Mouse (Mus musculus): Measurements from ENCODE around the gene Ncln. TPM values are rescaled to one million over a fixed set of nuclear protein-coding genes. Genes with fewer than 3 reads are reported as not detected.
A peak's percentile ranks its signal among the peaks of the same experiment; 100 is the strongest.

Gene Ncln
- total RNA-seq (2017), result 39.1 and 41.4 TPM in 2 replicates

DNA sequence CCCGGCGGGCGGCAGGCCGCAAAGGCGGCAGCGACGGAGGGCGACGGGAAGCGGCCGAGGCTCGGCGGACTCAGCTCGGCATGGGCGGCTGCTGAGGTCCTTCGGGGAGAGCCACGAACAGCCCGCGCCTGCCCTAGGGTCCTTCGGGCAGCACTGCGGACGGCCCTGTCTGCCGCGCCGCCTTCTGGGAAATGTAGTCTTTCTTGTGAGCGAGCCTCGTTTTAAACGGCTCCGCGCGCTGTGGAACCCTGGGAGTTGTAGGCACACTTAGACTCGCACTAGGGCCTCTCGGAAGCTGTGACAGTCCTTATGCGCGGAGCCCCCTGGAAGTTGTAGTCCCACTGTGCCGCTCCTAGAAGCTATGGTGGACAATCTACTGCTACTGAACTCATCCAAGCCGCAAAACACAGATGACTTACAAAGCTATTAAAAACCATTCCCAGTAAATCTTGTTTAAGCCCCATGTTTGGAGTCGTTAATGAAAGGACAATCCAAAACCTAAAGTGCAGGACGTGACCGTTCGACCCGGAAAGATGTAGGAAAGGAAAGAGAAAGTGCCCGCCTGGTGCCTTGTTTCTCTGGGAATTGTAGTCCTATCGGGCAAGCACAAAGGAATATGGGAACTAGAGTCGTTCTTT is at the start of gene Ncln:
Ncln (minus strand) TSS at position 129 of the 638 bp plus-strand sequence.
- ATAC-seq (replicated peaks in 1 of 2; ENCODE audit: insufficient read depth in 1 of 2, low FRiP score in 2 of 2, low TSS enrichment in 1 of 2, low read depth in 1 of 2, poor library complexity in 2 of 2, severe bottlenecking in 2 of 2), result peak; percentile 82 to 86

DNA sequence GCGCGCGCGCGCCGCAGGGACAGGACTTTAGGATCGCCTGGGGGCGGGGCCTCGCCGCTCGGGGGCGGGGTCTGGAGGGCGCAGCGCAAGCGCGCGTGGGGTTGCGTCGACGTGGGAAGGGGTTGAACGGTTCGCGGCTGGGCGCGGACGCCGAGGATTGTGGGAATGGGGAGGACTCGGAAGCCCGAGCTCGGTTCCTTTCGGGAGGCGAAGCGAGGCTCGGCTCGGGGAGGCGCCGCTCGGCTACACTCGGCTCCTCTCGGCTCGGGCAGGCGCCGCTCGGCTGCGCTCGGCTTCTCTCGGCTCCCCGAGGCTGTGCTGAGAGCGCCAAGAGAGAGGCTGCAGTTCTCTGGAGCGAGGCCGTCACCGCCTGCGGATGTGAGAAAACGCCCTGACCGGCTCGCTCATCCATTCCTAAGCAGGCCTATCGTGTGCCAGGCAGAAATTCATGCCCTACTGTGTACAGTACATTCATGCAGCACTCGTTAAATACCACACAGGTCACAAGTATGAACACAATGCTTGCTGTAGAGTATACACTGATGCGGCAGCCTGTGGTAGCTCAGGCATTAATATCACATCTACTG is 49.1 kb upstream of the Ncln start, which contains the start of gene Gna11:
Gna11 (minus strand) TSS at position 30 of the 587 bp plus-strand sequence.
- peak; percentile 91 for ATAC-seq (replicated peaks in 1 of 2; ENCODE audit: insufficient read depth in 1 of 2, low FRiP score in 2 of 2, low TSS enrichment in 1 of 2, low read depth in 1 of 2, poor library complexity in 2 of 2, severe bottlenecking in 2 of 2)

DNA sequence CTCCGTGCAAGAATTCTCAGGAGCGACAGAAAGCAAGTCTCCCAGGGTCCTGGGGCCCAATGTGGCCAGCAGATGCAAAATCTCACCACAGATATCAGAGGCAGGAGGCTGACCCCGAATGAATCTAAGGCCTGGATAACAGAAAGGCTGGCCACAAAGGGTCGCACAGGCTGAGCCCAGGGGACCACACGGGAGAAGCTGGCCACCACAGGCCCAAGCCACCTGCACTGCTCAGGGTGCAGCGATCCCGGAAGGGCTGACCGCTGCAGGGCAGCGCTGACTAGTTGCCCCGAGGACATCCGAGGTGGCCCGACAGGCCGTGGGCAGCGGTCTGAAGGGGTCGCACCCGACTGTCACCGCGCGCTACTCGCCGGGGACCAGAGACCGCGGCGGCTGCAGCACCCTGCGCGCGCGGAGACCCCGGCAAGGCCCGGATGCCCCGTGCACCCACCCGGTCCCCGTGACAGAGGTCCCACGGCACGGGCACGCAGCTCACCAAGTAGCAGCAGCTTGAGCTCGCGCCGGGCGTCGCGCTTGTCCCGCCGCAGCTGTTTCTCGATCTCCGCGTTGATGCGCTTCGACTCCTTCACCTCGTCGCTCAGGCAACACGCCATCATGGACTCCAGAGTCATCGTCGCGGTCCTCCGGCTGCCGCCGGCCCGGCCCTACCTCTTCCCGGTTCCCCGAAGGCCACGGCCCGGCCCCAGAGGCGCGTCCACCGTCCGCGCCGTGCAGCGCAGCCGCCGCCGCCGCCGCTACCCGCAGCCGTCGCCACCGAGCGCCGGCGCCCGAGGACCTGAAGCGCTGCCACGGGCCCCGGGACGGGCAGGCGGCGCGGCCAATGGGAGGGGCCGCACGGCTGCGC is 48.3 kb upstream of the Ncln start:
- 0 out of 4 replicates have a peak, but pooled peaks of 1 of the 2 experiments have one; percentile 1 for ATAC-seq (replicated peaks in 1 of 2; ENCODE audit: insufficient read depth in 1 of 2, low FRiP score in 2 of 2, low TSS enrichment in 1 of 2, low read depth in 1 of 2, poor library complexity in 2 of 2, severe bottlenecking in 2 of 2)

DNA sequence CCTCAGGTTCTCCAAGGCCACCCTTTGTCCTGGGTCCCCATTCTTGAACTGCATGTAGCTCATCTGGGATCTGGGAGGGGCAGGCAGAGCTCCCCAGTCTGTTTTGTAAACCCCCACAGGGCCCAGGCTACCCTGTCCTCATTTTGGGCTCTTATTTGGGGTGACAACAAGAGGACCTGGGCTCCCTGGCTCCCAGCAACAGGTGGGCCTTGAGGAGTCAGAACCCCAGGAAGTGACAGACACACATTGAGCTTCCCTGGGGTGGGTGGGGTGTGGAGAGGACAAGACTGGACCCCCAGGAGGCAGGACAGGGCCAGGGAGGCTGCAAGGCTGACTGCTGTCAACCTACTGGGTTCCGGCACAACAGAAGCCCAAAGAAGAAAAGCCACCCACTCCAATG is 47.4 kb upstream of the Ncln start:
- ATAC-seq (replicated peaks in 1 of 2; ENCODE audit: insufficient read depth in 1 of 2, low FRiP score in 2 of 2, low TSS enrichment in 1 of 2, low read depth in 1 of 2, poor library complexity in 2 of 2, severe bottlenecking in 2 of 2), result no peak

DNA sequence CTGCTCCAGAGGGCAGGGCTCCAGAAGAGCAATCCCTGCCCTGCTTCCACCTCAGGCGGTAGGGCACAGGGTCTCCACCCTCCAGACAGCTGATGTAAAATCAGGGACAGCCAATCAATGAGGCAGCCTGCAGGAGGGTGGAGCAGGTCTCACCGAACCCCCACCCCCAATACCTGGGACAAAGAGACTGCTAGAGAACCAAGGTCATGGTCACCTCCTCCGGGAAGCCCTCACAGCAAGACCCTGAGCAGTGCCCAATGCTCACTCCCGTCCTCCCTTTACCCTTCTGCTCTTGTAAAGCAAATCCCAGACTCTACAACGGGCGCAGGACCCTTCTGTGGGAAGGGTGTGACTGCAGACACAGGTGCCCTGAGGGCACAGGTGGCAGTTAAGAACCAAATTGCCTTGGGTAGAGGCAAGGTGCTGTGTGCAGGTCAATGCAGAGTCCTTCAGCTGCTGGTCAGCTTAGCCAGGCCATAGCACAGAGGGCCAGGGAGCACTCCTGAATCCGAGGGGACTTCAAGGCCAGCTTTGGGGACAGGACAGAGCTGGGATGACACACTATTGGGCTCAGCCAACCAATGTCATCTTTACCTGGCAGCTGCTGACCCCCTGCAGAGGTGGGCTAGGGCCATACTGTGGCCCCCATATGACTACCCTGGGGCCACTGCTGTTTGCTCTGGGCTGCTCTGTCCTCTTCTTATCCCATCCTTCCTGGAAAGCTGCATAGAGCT is 46.7 kb upstream of the Ncln start:
- ATAC-seq (replicated peaks in 1 of 2; ENCODE audit: insufficient read depth in 1 of 2, low FRiP score in 2 of 2, low TSS enrichment in 1 of 2, low read depth in 1 of 2, poor library complexity in 2 of 2, severe bottlenecking in 2 of 2), result no peak

DNA sequence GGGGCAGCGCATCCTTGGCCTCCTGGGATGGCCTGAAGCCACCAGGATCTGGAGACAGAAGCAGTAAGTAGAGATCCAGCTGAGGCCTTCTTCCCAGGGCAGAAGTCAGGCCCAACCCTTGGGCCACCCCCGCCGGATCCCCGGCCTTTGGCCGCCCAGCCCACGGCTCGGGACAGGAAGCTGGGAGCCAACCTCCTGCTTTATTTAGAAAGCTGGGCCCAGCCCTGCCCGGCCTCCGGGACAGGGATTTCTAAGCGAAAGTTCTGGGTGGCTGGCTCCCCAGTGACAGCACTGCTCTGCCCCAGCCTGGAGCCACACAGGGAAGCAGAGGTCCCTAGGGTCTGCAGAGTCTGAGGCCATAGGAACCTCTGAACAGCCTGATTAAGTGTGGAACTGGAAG is 45.6 kb upstream of the Ncln start:
- no peak for ATAC-seq (replicated peaks in 1 of 2; ENCODE audit: insufficient read depth in 1 of 2, low FRiP score in 2 of 2, low TSS enrichment in 1 of 2, low read depth in 1 of 2, poor library complexity in 2 of 2, severe bottlenecking in 2 of 2)

DNA sequence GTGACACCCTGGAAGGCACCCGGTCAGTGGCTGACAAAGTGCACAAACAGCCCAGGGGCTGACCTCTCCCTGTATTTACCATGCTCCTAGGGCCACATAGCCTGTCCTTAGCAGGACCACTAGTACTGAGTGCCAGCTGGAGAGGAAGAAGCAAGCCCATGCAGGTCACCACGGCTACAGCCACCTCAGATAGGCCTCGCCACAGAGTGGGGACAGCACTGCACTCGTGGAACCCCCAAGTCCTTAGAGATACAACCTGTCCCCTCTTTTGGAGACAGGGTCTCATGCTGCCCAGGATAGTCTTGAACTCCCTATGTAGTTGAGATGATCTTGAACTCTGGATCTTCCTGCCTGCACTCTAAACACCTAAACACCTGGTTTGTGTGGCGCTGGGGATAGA is 45.2 kb upstream of the Ncln start:
- ATAC-seq (replicated peaks in 1 of 2; ENCODE audit: insufficient read depth in 1 of 2, low FRiP score in 2 of 2, low TSS enrichment in 1 of 2, low read depth in 1 of 2, poor library complexity in 2 of 2, severe bottlenecking in 2 of 2), result no peak

DNA sequence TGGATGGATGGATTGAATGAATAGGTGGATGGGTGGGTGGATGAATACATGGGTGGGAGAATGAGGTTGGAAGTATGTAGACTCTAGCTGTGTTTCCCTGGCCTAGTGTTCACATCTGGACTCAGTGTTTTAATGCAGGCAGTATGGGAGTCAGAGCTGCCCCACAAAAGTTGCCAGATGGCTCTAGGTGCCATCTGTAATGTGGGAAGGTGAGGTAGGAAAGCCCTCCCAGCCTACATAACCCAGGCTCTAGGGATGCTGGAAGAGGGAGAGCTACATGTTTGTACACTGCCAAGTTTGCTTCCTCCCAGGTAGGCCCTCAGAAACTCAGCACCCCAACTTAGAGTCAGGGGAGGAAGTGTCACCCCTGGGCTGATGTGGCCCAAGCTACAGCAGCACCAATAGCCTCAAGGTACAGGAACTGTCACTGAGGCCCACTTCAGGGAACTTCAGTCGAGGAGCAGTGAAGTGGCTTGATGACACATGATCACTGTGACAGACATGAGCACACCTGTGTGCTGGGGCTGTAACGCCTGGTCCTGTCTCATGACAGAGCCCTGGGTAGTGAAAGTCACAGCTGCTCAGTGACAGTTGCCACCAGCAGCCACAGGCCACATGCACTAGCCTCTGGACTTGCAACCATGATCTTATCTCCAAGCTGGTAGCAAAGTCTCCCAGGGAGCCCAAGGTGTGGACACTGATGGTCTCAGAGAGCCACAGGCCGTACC is 42.3 kb upstream of the Ncln start:
- no peak for ATAC-seq (replicated peaks in 1 of 2; ENCODE audit: insufficient read depth in 1 of 2, low FRiP score in 2 of 2, low TSS enrichment in 1 of 2, low read depth in 1 of 2, poor library complexity in 2 of 2, severe bottlenecking in 2 of 2)

DNA sequence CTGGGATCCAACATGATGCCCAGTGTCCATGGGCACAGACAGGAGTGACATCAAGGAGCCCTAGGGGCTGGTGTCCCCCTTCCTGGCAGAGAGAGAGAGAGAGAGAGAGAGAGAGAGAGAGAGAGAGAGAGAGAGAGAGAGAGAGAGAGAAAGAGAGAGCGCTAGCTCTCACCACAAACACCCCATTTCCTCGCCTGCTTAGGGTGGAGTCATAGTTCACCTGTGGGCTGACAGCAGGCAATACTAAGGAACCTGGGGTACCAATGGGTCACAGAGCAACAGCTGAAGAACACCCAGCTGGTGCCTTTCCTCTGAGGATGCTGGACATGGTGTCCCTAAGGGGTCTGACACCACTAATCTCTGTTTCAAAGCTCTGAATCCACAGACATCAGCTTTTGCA is 41.2 kb upstream of the Ncln start:
- no peak for ATAC-seq (replicated peaks in 1 of 2; ENCODE audit: insufficient read depth in 1 of 2, low FRiP score in 2 of 2, low TSS enrichment in 1 of 2, low read depth in 1 of 2, poor library complexity in 2 of 2, severe bottlenecking in 2 of 2)

DNA sequence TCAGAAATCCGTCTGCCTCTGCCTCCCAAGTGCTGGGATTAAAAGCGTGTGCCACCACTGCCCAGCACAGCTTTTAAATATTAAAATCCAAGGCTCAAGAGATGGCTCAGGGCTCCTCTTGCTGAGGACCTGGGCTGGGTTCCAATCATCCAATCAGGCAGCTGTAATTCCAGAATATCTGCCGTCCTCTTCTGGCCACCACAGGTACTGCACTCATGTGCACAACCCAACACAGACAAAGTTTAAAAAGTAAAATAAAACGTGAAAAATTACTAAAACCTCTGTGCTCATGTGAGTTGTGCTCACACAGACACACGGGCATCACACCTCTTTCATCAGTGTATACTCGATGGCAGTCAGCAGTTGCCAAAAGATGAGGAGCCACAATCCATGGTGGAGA is 40.5 kb upstream of the Ncln start:
- ATAC-seq (replicated peaks in 1 of 2; ENCODE audit: insufficient read depth in 1 of 2, low FRiP score in 2 of 2, low TSS enrichment in 1 of 2, low read depth in 1 of 2, poor library complexity in 2 of 2, severe bottlenecking in 2 of 2), result peak in 1 of 2 experiments; percentile 47; a peak in 1 of 4 replicates

DNA sequence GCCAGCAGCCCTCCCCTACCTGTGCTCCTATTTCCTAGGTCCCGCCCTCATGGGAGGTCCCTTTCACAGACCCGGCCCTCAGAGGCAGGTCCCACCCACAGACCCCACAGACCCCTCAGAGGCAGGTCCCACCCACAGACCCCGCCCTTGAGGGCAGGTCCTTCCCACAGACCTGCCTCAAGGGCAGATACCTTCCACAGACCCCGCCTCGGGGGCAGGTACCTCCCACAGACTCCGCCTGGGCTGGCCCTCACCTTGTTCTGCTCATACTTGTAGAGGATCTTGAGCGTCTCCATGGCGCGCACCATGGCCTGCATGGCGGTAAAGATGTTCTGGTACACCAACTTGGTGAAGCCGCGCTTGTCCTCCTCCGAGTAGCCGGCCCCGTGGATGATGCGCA is 38.6 kb upstream of the Ncln start:
- no peak for ATAC-seq (replicated peaks in 1 of 2; ENCODE audit: insufficient read depth in 1 of 2, low FRiP score in 2 of 2, low TSS enrichment in 1 of 2, low read depth in 1 of 2, poor library complexity in 2 of 2, severe bottlenecking in 2 of 2)

DNA sequence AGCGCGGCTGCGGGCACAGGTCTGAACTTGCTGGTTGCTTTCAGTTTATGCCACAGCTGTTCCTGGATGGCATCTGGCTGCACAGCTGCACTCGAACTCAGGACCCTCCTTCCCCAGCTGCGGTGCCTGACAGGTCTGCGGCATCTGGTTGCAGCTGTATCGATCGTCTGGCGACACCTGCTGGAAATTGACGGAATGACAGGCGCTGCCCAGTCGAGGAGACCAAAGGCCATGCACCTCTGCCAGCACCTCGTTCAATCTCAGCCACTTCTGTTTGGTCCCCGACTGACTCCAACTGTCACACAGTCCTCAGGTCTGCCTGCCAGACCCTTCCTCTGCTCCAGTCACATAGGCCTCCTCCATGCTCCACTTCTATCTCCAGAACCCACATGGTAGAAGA is 30.6 kb upstream of the Ncln start:
- peak; percentile 35 to 55 for ATAC-seq (replicated peaks in 1 of 2; ENCODE audit: insufficient read depth in 1 of 2, low FRiP score in 2 of 2, low TSS enrichment in 1 of 2, low read depth in 1 of 2, poor library complexity in 2 of 2, severe bottlenecking in 2 of 2)

DNA sequence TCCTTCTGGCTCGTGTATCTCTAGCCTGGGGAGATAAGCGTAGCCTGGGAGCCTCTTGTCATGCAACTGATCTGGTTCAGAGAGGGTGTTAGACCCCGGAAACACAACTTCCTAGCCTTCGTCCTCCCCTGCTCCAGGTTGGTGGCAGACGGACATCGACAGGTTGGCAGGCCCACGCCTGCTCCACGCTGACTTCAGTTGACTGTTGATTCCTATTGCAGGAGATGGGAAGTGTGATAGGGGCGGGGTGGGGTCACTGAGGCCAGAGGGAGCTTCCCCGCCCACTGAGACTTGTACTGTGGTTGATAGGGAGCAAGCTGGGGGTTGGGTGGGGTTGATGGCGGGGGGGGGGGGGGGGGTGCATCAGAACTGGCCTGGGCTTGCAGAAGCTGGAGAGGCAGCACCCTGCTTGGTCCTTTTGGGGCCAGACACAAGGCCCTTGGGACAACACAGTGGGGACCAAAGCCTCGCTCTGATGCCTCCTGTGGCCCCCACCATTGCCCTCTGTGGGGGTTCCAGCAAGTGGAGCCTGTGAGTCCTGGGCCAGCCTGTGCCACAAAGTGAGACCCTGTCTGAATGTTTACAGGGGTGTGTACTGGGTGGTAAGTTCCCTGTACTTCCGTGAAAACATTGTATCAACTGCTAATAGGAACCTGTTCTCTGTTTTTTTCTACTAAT is 29.0 kb upstream of the Ncln start:
- ATAC-seq (replicated peaks in 1 of 2; ENCODE audit: insufficient read depth in 1 of 2, low FRiP score in 2 of 2, low TSS enrichment in 1 of 2, low read depth in 1 of 2, poor library complexity in 2 of 2, severe bottlenecking in 2 of 2), result 0 out of 4 replicates have a peak, but pooled peaks of 1 of the 2 experiments have one; percentile 6

DNA sequence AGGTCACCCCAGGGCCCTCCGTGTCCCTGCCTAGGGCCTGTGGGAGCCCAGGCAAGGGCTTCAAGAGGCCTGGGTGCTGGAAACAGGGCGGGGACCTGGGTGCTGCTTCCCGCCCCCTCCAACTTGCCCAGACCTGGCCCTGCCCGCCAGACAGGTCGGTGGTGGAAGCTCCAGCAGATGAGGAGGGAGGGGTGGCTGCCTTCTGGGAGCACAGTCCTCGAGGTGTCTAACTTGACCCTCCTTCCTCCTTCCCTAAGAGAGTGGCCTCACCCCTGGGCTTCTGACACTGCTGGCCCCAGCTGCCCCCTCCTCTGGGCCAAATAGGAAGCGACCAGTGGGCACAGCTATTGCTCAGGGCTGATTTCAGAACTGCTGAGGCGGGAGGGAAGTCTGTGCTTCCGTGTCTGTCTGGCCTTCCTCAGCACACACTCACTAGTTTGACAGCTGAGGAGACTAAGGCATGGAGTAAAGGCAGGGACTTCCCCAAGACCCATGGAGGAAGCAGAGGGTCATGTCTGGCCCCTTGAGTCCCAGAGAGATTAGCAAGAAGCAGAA is 27.9 kb upstream of the Ncln start, which contains the start of gene Gna15:
Gna15 (minus strand) TSS at position 175 of the 555 bp plus-strand sequence.
- peak; percentile 62 to 66 for ATAC-seq (replicated peaks in 1 of 2; ENCODE audit: insufficient read depth in 1 of 2, low FRiP score in 2 of 2, low TSS enrichment in 1 of 2, low read depth in 1 of 2, poor library complexity in 2 of 2, severe bottlenecking in 2 of 2)

DNA sequence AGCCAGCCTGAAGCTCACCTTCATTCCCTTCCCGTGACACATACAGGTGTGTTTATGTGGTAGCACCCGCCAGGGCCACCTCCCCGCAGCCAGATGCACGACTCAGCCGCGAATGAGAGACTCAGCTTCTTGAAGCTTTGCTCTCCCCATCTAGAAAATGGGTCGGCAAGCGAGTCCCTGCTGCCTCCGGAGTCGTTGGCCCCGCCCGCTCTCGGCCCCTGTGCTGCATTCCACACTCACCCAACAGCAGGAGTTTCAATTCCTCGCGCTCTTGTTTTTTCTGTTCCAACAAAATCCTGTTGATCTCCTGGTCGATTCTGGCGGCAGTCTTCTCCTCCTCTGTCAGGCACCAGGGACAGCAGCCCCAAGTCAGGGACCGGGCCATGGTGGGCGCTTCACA is 27.4 kb upstream of the Ncln start:
- no peak; a peak in 1 of 4 replicates for ATAC-seq (replicated peaks in 1 of 2; ENCODE audit: insufficient read depth in 1 of 2, low FRiP score in 2 of 2, low TSS enrichment in 1 of 2, low read depth in 1 of 2, poor library complexity in 2 of 2, severe bottlenecking in 2 of 2)

DNA sequence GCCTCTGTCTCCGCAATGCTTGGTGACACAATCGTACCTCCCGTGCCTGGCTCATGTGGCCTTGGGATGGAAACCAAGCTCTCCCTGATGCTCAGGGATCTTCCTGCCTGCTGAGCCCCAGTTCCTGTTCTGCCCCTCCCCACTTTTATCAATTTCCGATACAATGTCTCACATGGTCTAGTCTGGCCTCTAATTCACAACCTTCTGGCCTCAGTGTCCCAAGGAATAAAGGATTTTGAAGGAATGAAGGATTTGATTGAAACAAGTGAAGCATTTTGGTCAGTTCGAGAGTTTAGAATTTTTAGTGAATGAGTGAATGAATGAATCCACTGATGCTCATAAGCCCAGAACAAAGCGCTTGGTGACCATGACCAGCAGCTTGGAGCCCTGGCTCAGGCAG is 26.9 kb upstream of the Ncln start:
- ATAC-seq (replicated peaks in 1 of 2; ENCODE audit: insufficient read depth in 1 of 2, low FRiP score in 2 of 2, low TSS enrichment in 1 of 2, low read depth in 1 of 2, poor library complexity in 2 of 2, severe bottlenecking in 2 of 2), result no peak

All from hematopoietic stem cell, adult 5-6 weeks (primary cell).